Mouse (Mus musculus) hindbrain, embryonic 13.5 days (tissue): ENCODE data around the gene Macrod2. TPM values are rescaled to one million over a fixed set of nuclear protein-coding genes. Genes with fewer than 3 reads are reported as not detected.

Source experiments
- ATAC-seq: fragments of 200-750 bp; cut with Nextera tagmentation; 2 replicates; pipeline ENCODE4 v1.8.0; 2017; ENCODE audit warnings: moderate TSS enrichment; ENCODE audit not compliant: low FRiP score
- H3K27ac ChIP-seq: fragments of 300-500 bp; sonication (generic); 2 replicates; pipeline ENCODE4 v1.5.1; 2015; ENCODE audit warnings: inconsistent platforms, mild to moderate bottlenecking, moderate library complexity
- H3K27me3 ChIP-seq: fragments of 300-500 bp; sonication (generic); 2 replicates; pipeline ENCODE4 v1.6.1; 2015; ENCODE audit warnings: mild to moderate bottlenecking, inconsistent platforms
- H3K36me3 ChIP-seq: fragments of 300-500 bp; sonication (generic); 2 replicates; pipeline ENCODE4 v1.6.1; 2015; ENCODE audit warnings: mild to moderate bottlenecking, inconsistent platforms
- H3K4me1 ChIP-seq: fragments of 300-500 bp; sonication (generic); replicated peaks from 2 replicates; pipeline ENCODE4 v1.6.1; 2015; ENCODE audit warnings: inconsistent platforms
- H3K4me2 ChIP-seq: fragments of 300-500 bp; sonication (generic); 2 replicates; pipeline ENCODE4 v1.6.1; 2015; ENCODE audit warnings: inconsistent platforms, mild to moderate bottlenecking, moderate library complexity
- H3K4me3 ChIP-seq: fragments of 300-500 bp; sonication (generic); 2 replicates; pipeline ENCODE4 v1.5.1; 2015; ENCODE audit warnings: mild to moderate bottlenecking, inconsistent platforms
- H3K9ac ChIP-seq: fragments of 300-500 bp; sonication (generic); 2 replicates; pipeline ENCODE4 v1.6.1; 2015; ENCODE audit warnings: mild to moderate bottlenecking, inconsistent platforms
- H3K9me3 ChIP-seq: fragments of 300-500 bp; sonication (generic); 2 replicates; pipeline ENCODE4 v1.6.1; 2016; ENCODE audit warnings: inconsistent platforms
- WGBS: fragments of 180-500 bp; shearing (Covaris S2); methylation state at CpG from one replicate; pipeline ENCODE4 v1.1.7; 2015; 5-methylcytosine and 5-hydroxymethylcytosine counted together
- polyA plus RNA-seq: library from polyadenylated mRNA; unstranded; fragments of >200 nt; fragmentation: Nextera tagmentation; extraction: Ambion mirVana; gene quantifications from 2 replicates; pipeline ENCODE4 v1.2.1, GENCODE M21; 2015

The Macrod2 gene
- polyA plus RNA-seq, 1 experiment from 2014 or later, result 74.7 TPM

DNA sequence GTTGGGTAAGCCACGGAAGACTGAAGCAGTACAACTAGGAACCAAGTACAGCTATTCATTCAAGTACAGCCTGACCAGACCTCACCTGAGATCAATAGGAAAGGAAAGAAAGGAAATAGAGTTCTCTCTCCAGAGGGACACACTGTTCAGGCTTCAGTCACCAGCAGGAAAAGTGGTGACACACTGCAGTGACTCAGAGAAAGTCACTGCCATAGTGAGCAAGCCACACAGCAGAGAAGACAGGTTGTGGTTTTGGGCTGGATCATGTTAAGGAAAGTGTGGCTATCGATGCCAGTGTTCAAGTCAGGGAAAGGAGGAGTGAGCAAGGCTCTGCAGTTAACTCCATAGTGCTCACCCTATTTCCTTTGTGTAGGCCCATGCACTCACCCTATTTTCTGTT is 1405.8 kb downstream of the Macrod2 start:
- Histone ChIP-seq H3K27me3 (no peaks in the 10 kb centered on the region), H3K4me3 (no peak overlapping the region), H3K4me2 (no peak overlapping the region), H3K9me3 (no peaks in the 10 kb centered on the region), H3K4me1 (no peaks in the 10 kb centered on the region), H3K27ac (no peak overlapping the region), H3K9ac (no peak overlapping the region), H3K36me3 (no peaks in the 10 kb centered on the region)
- 76% methylated on average over 2 of the region's 2 CpGs for WGBS
- no peak for ATAC-seq

- Histone ChIP-seq H3K36me3 (no peaks in the 10 kb centered on the region), H3K4me2 (no peak overlapping the region), H3K9me3 (no peaks in the 10 kb centered on the region), H3K27me3 (no peaks in the 10 kb centered on the region), H3K4me3 (no peak overlapping the region), H3K4me1 (no peaks in the 10 kb centered on the region), H3K27ac (no peak overlapping the region), H3K9ac (no peak overlapping the region)
- ATAC-seq, result no peak
- WGBS, result 93% methylated on average over 4 of the region's 4 CpGs
Measured at GRCm38 (mm10) chr2:141816266-141816665, 1421.2 kb downstream of the Macrod2 start.

DNA sequence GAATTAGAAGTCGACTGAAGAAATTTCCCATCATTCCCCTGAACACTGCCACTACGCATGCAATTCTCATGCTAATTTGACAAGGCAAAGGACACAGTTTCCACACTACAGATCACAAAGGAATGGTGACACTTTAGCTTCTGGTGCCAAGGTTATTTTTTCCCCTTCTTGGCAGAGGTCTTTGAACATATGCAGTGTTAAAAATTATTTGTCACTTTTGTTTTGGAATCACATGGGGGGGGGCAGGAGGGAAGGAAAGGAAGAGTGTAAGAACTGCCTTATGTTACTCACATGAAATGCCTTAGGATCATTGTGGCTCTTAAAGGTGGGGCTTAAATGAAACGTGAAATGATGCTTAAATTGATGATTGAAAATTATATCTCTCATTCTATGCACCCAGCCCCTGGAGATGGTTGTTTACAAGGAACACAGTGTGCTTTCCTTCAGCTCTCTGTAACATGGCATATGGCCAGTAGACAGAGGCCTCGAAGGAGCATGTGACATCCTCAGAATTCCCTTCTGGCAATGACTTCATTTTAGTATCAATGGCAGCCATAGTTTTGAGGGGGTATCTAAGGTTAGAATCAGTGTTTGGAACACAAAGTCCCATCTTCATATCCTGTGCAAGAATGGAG is 1422.6 kb downstream of the Macrod2 start:
- H3K4me2 ChIP-seq, result no peak overlapping the region
- no peaks in the 10 kb centered on the region for H3K36me3 ChIP-seq
- H3K27ac ChIP-seq, result no peak overlapping the region
- 69% methylated on average over 4 of the region's 4 CpGs for WGBS
- ATAC-seq, result no peak
- H3K4me3 ChIP-seq, result no peak overlapping the region
- H3K9ac ChIP-seq, result no peak overlapping the region
- no peaks in the 10 kb centered on the region for H3K9me3 ChIP-seq
- H3K4me1 ChIP-seq, result no peaks in the 10 kb centered on the region
- no peaks in the 10 kb centered on the region for H3K27me3 ChIP-seq

DNA sequence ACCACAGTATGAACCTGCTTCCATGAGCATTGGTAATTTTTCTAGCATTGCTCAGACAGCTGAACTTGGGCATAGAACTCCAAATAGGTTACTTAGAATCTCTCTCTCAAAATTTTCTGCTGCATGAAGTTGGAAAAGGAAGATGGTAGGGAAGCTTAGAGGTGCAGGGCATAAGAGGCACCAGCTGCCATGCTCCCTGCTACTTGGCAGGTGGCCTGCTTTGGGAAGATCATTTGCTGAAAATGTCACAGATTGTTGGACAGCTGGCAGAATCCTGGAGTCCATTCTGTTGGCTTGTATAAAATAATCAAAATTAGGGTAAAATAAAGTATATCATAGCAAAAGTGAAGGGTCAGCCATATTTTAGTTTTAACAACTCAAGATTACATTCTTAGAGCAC is 1425.7 kb downstream of the Macrod2 start:
- H3K4me3 ChIP-seq, result no peak overlapping the region
- H3K36me3 ChIP-seq, result no peaks in the 10 kb centered on the region
- H3K4me2 ChIP-seq, result no peak overlapping the region
- H3K27ac ChIP-seq, result no peak overlapping the region
- no peaks in the 10 kb centered on the region for H3K27me3 ChIP-seq
- no peaks in the 10 kb centered on the region for H3K4me1 ChIP-seq
- H3K9ac ChIP-seq, result no peak overlapping the region
- no peaks in the 10 kb centered on the region for H3K9me3 ChIP-seq
- ATAC-seq, result no peak

DNA sequence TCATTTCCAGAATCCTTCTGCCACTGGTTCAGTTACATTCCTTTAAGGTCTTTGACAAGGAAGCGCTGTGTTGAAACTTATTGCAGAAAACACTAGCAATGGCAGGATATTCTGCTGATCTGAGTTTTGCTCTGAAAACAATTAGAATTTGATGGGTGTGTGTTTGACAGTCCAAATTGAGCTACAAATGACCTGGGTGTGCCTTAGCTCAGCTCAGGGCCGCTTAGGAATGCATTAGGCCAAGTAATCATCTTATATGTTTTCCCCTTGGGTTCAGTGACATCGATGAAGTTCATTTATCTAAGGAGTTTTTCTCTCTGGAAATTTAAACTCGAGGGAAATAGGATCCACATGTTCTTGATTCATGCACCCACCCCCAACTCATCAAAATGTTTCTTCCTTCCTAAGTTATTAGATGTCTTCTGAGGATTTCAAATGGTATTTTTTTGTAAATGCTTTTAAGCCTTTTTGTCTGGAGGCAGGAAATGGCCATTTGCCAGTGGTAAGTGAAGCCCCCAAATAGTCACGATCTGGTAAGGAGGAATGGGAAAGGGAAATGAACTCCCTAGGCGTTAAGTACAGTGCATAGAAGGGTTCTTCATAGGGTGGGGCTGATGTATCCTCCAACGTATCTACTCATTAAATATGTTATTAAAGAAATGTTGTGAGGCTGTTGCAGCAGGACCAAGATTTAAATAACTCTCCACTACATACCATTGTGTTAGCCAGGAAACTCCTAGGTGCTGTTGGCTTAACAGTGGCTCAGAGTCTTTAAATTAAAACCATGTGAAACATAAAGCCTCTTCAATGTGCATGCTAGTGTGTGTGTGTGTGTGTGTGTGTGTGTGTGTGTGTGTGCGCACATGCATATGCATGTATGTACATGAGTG is 1430.7 kb downstream of the Macrod2 start:
- no peaks in the 10 kb centered on the region for H3K27me3 ChIP-seq
- no peaks in the 10 kb centered on the region for H3K4me1 ChIP-seq
- no peak for ATAC-seq
- H3K9ac ChIP-seq, result no peak overlapping the region
- H3K4me3 ChIP-seq, result no peak overlapping the region
- H3K9me3 ChIP-seq, result no peaks in the 10 kb centered on the region
- 71% methylated on average over 8 of the region's 8 CpGs for whole genome bisulfite sequencing
- no peaks in the 10 kb centered on the region for H3K36me3 ChIP-seq
- H3K4me2 ChIP-seq, result no peak overlapping the region
- H3K27ac ChIP-seq, result no peak overlapping the region

DNA sequence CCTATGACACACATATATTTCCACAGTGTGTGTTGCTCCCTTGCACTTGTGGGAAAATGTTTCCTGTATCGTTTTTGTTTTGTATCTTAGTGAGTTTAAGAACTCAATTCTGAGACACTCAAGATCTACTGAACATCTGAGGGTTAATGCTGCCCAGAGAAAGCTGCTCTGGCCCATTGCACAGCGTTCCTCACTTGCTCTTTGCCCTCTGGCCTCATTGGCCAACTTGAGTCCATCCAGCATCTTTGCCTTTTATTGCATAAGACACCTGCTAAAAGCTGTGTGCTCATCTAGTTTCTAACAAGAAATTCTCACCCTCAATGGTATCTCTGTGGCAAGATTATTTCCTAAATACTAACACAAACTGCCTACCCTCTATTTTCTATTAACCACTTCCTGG is 1435.4 kb downstream of the Macrod2 start:
- no peaks in the 10 kb centered on the region for H3K27me3 ChIP-seq
- H3K36me3 ChIP-seq, result no peaks in the 10 kb centered on the region
- no peak for ATAC-seq
- H3K9ac ChIP-seq, result no peak overlapping the region
- H3K4me3 ChIP-seq, result no peak overlapping the region
- H3K4me2 ChIP-seq, result no peak overlapping the region
- WGBS, result 85% methylated on average over 2 of the region's 2 CpGs
- H3K4me1 ChIP-seq, result no peaks in the 10 kb centered on the region
- no peak overlapping the region for H3K27ac ChIP-seq
- no peaks in the 10 kb centered on the region for H3K9me3 ChIP-seq

- WGBS, result 85% methylated on average over 5 of the region's 5 CpGs
- H3K27me3 ChIP-seq, result no peaks in the 10 kb centered on the region
- no peak for ATAC-seq
- H3K27ac ChIP-seq, result no peak overlapping the region
- no peak overlapping the region for H3K4me3 ChIP-seq
- H3K4me1 ChIP-seq, result no peaks in the 10 kb centered on the region
- no peak overlapping the region for H3K4me2 ChIP-seq
- H3K9me3 ChIP-seq, result no peaks in the 10 kb centered on the region
- H3K36me3 ChIP-seq, result no peaks in the 10 kb centered on the region
- no peak overlapping the region for H3K9ac ChIP-seq
Measured at GRCm38 (mm10) chr2:141831515-141831914, 1436.4 kb downstream of the Macrod2 start.

GRCm38 (mm10) chr2:141834156-141834782 is 1439.2 kb downstream of the Macrod2 start:
- H3K4me2 ChIP-seq, result no peak overlapping the region
- WGBS, result 90% methylated on average over 4 of the region's 4 CpGs
- no peak overlapping the region for H3K4me3 ChIP-seq
- no peak overlapping the region for H3K27ac ChIP-seq
- H3K9me3 ChIP-seq, result no peaks in the 10 kb centered on the region
- H3K9ac ChIP-seq, result no peak overlapping the region
- ATAC-seq, result no peak
- no peaks in the 10 kb centered on the region for H3K4me1 ChIP-seq
- H3K27me3 ChIP-seq, result no peaks in the 10 kb centered on the region
- no peaks in the 10 kb centered on the region for H3K36me3 ChIP-seq

GRCm38 (mm10) chr2:141844408-141845175 is 1449.5 kb downstream of the Macrod2 start:
- H3K36me3 ChIP-seq, result no peaks in the 10 kb centered on the region
- no peaks in the 10 kb centered on the region for H3K9me3 ChIP-seq
- no peak overlapping the region for H3K27ac ChIP-seq
- no peak for ATAC-seq
- H3K27me3 ChIP-seq, result no peaks in the 10 kb centered on the region
- no peak overlapping the region for H3K9ac ChIP-seq
- no peak overlapping the region for H3K4me3 ChIP-seq
- no peaks in the 10 kb centered on the region for H3K4me1 ChIP-seq
- WGBS, result 82% methylated on average over 6 of the region's 6 CpGs
- no peak overlapping the region for H3K4me2 ChIP-seq

- Histone ChIP-seq H3K27ac (no peak overlapping the region), H3K36me3 (no peaks in the 10 kb centered on the region), H3K4me3 (no peak overlapping the region), H3K27me3 (no peaks in the 10 kb centered on the region), H3K4me1 (peaks cover 6% of the 10 kb centered on the region), H3K9me3 (no peaks in the 10 kb centered on the region), H3K4me2 (no peak overlapping the region), H3K9ac (no peak overlapping the region)
- ATAC-seq, result no peak
- WGBS, result 27% methylated on average over 2 of the region's 2 CpGs
Measured at GRCm38 (mm10) chr2:141859220-141859619, 1464.1 kb downstream of the Macrod2 start.

- no peaks in the 10 kb centered on the region for H3K27me3 ChIP-seq
- ATAC-seq, result no peak
- H3K27ac ChIP-seq, result no peak overlapping the region
- WGBS, result 81% methylated on average over 6 of the region's 6 CpGs
- H3K9me3 ChIP-seq, result no peaks in the 10 kb centered on the region
- H3K4me3 ChIP-seq, result no peak overlapping the region
- H3K9ac ChIP-seq, result no peak overlapping the region
- no peaks in the 10 kb centered on the region for H3K36me3 ChIP-seq
- peaks cover 6% of the 10 kb centered on the region for H3K4me1 ChIP-seq
- no peak overlapping the region for H3K4me2 ChIP-seq
Measured at GRCm38 (mm10) chr2:141861679-141862268, 1466.7 kb downstream of the Macrod2 start.
